Mouse (Mus musculus): ENCODE results near the gene Cd2. TPM values are rescaled to one million over a fixed set of nuclear protein-coding genes. Genes with fewer than 3 reads are reported as not detected.

Gene Cd2
- 1.00 TPM for polyA plus RNA-seq (2015; fragmentation: Illumina TruSeq; extraction: RNeasy Lipid Tissue Mini Kit (QIAGEN cat#74804); ENCODE audit: insufficient read depth, low read depth, low replicate concordance)

DNA sequence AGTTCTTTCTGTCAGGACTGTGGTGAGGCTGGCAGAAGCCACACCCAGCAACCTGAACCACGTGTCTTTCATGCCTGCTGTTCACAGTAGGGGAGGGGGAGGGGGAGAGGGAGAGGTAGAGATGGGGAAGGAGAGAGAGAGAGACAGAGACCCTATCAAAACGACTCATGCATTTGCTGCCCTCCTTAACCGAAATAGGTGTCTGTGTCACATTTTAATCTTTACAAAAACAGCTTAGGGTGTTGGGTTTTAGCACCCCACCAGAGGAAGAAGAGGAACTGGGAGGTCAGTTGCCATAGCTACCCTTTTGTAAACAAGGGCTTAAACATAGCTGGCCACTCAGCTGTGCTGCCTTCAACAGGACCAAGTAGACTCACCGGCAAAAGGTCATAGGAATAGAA is at the start of gene Cd2:
TSS of gene Cd2 (minus strand) at position 29 of the 401 bp plus-strand sequence.

Other genes starting within 250 kb of the Cd2 start
- 9.0 TPM for gene Ptgfrn, start 177.7 kb downstream of the Cd2 start, polyA plus RNA-seq (2015; fragmentation: Illumina TruSeq; extraction: RNeasy Lipid Tissue Mini Kit (QIAGEN cat#74804); ENCODE audit: insufficient read depth, low read depth, low replicate concordance)
- 1.5 TPM for gene Igsf3, start 89.1 kb upstream of the Cd2 start, polyA plus RNA-seq (2015; fragmentation: Illumina TruSeq; extraction: RNeasy Lipid Tissue Mini Kit (QIAGEN cat#74804); ENCODE audit: insufficient read depth, low read depth, low replicate concordance)

All from pancreas, adult 10 weeks (tissue).